Mouse (Mus musculus) sigmoid colon, adult 10 weeks (tissue): ENCODE results near the gene Il4ra. TPM values are rescaled to one million over a fixed set of nuclear protein-coding genes. Genes with fewer than 3 reads are reported as not detected.

Source experiments
- polyA plus RNA-seq: library from polyadenylated mRNA; stranded (reverse); fragments of 350-450 nt; fragmentation: Illumina TruSeq; extraction: RNeasy Lipid Tissue Mini Kit (QIAGEN cat#74804); gene quantifications from one replicate; pipeline ENCODE4 v1.2.3, GENCODE M21; 2014; ENCODE audit warnings: low read depth, low replicate concordance

Gene Il4ra
- 3.8 TPM for polyA plus RNA-seq

DNA sequence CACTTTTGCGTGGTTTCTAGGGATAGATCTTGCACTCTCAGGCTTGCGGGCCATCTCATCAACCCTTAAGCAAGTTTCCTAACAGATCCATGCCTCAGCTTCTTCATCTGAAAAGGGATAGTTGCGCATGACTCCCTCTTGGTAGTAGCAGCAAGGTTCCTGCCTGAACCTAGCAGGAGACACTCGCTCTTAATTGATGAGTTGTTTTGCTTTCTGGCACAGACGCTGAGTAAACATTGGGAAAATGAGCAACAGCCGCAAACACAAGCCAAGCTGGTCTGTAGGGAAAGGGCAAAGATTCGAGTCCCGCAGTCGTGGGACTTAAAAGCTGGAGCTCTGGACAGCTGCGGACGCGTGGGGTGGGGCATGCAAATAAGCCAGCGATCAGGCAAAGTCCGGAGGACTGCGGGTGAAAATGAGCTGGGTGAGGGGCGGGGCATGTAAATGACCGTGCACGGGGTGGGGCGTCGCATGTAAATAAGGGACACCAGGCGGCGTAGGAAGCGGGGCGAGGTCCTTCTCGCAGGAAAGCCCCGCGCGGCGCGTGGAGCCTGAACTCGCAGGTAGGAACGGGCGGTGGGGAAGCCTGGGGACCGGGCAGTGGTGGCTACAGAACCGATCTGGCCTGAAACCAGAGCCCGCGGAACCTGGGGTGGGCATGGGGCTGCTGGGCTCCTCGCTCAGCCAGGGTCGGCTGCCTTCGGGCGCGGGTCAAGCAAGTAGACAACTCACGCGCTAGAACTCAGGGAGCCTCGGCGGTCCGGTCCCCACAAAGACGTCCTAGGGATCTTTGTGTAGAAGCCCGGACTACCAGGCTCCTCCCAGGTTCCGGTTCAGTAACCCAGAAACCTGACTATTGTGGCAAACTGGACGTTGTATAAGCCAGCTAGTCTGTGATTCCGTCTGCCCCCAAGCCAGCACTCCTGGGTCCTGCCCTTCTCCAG lies at the start of gene Il4ra:
Gene Il4ra (plus strand): TSS at position 355 of the 944 bp plus-strand sequence.

DNA sequence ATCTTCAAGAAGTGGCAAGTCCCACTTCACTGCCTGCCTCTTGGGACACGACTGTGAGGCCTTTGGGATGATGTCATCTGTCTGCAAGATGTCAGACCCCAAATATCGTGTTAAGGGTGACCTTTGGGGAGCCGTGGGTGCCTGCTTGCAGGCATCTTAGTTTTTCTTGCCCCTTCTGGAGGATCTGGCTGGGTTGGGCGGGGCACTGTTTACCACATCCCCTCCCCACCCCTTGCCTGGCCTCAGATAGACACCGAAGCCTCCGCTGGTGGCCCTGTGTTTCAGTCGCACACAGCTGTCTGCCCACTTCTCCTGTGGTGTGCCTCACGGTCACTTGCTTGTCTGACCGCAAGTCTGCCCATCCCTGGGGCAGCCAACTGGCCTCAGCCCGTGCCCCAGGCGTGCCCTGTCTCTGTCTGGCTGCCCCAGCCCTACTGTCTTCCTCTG lies 51.3 kb downstream of the Il4ra start, which contains the start of gene Il21r:
Gene Il21r (plus strand): TSS at position 245 of the 447 bp plus-strand sequence.

Other genes starting within 250 kb of the Il4ra start
- 0.35 TPM for gene Kdm8, start 107.4 kb upstream of the Il4ra start, polyA plus RNA-seq
- 21.4 TPM for gene Nsmce1, start 60.5 kb upstream of the Il4ra start, polyA plus RNA-seq
- gene Il21r, start 51.3 kb downstream of the Il4ra start, polyA plus RNA-seq = 3.0 TPM
- gene Gtf3c1, start 155.7 kb downstream of the Il4ra start, polyA plus RNA-seq = 5.6 TPM
- 14.4 TPM for gene D430042O09Rik, start 155.8 kb downstream of the Il4ra start, polyA plus RNA-seq